Mouse (Mus musculus) urinary bladder, postnatal 25 days (tissue): Measurements from ENCODE around the gene Map2k3.
A peak's percentile ranks its signal among the peaks of the same experiment; 100 is the strongest.

Experiments used
- DNase-seq: peaks from one replicate; pipeline ENCODE4 v3.0.0; 2022; ENCODE audit warnings: low spot score

Map2k3 gene

GRCm38 (mm10) chr11:60924981-60925380 lies 6.9 kb upstream of the Map2k3 start:
- no peak for DNase-seq

GRCm38 (mm10) chr11:60927264-60927663 lies 4.6 kb upstream of the Map2k3 start:
- peak; percentile 84 for DNase-seq

GRCm38 (mm10) chr11:60930724-60931281 lies 1.0 kb upstream of the Map2k3 start:
- DNase-seq, result no peak

- DNase-seq, result no peak
Observed at GRCm38 (mm10) chr11:60931282-60931868, 458 bp upstream of the Map2k3 start.

- no peak for DNase-seq
Observed at GRCm38 (mm10) chr11:60932503-60933020, 729 bp downstream of the Map2k3 start.

GRCm38 (mm10) chr11:60933178-60933930 lies 1.5 kb downstream of the Map2k3 start:
- DNase-seq, result peak; percentile 39

GRCm38 (mm10) chr11:60934795-60935194 lies 3.0 kb downstream of the Map2k3 start:
- no peak for DNase-seq

- DNase-seq, result peak; percentile 59
Observed at GRCm38 (mm10) chr11:60935326-60935974, 3.6 kb downstream of the Map2k3 start.

GRCm38 (mm10) chr11:60935975-60936373 lies 4.1 kb downstream of the Map2k3 start:
- no peak for DNase-seq

- DNase-seq, result no peak
Observed at GRCm38 (mm10) chr11:60937611-60938010, 5.8 kb downstream of the Map2k3 start.

GRCm38 (mm10) chr11:60939487-60939886 lies 7.7 kb downstream of the Map2k3 start:
- no peak for DNase-seq

- no peak for DNase-seq
Observed at GRCm38 (mm10) chr11:60940501-60940900, 8.7 kb downstream of the Map2k3 start.

- no peak for DNase-seq
Observed at GRCm38 (mm10) chr11:60941370-60941769, 9.5 kb downstream of the Map2k3 start.

GRCm38 (mm10) chr11:60942263-60943015 lies 10.6 kb downstream of the Map2k3 start:
- DNase-seq, result no peak

GRCm38 (mm10) chr11:60945003-60945402 lies 13.2 kb downstream of the Map2k3 start:
- DNase-seq, result no peak

GRCm38 (mm10) chr11:60951896-60952295 lies 20.1 kb downstream of the Map2k3 start:
- DNase-seq, result no peak

GRCm38 (mm10) chr11:60952362-60952761 lies 20.5 kb downstream of the Map2k3 start:
- no peak for DNase-seq

- DNase-seq, result no peak
Observed at GRCm38 (mm10) chr11:60952986-60953385, 21.2 kb downstream of the Map2k3 start.

GRCm38 (mm10) chr11:60953803-60954202 lies 22.0 kb downstream of the Map2k3 start:
- DNase-seq, result peak; percentile 79

- no peak for DNase-seq
Observed at GRCm38 (mm10) chr11:60954255-60955104, 22.6 kb downstream of the Map2k3 start.
